Mouse (Mus musculus): Measurements from ENCODE around the gene Serinc2.

The Serinc2 gene

DNA sequence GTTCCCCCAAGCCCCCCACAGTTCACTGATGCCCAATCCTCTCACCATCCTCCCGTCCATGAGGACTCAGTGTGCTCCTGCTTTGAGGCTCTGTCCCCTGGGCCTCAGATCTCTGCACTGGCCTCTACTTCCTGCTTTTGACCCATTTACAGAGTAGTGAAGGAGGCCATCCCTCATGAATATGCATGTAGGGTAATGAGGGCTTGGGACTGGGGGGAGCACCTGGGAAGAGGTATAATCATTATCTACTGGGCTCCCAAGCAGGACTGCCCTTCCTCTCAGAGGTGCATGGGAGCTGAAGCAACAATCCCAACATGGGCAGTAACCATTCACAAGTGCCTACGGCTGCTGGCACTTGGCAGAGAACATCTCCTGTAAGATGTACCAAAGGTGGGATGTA is at the start of gene Serinc2:
TSS of gene Serinc2 (minus strand) at position 101 of the 400 bp plus-strand sequence.
- DNase-seq (ENCODE audit: low spot score): no peak

DNA sequence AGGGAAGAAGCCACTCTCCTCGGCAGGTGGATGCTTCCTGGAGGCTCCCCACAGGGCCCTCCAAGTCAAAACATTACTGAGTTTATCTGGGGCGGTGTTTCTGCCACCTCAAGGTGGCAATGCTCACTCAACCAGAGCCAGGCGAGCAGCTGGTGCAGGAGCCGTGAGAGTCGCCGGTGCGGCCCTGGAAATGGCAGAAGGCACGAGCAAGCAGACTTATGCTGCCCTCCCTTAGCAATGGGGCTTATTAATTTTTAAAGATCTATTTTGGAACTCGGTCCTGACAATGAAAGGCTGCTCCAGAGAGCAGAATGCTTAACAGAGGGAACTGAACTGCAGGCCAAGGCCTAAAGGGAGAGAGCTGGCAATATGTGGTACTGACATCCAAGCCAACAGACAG is 48.4 kb upstream of the Serinc2 start:
- DNase-seq (ENCODE audit: low spot score): no peak

DNA sequence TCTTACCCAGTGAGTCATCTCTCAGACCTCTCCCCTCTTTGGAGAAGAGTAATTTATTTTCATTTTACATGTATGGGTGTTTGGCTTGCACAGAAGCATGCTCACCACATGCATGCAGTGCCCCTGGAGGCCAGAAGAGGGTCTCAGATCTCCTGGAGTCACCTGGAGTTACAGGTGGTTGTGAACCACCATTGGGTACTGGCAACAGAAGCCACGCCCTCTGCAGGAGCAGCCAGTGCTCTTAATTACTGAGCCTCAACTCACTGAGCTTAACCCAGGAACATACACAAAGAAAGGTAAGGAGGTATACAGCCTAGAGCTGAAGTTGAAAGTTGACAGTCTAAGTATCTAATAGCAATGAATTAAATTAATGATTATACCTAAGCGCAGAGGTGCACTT is 46.4 kb upstream of the Serinc2 start:
- no peak for DNase-seq (ENCODE audit: low spot score)

DNA sequence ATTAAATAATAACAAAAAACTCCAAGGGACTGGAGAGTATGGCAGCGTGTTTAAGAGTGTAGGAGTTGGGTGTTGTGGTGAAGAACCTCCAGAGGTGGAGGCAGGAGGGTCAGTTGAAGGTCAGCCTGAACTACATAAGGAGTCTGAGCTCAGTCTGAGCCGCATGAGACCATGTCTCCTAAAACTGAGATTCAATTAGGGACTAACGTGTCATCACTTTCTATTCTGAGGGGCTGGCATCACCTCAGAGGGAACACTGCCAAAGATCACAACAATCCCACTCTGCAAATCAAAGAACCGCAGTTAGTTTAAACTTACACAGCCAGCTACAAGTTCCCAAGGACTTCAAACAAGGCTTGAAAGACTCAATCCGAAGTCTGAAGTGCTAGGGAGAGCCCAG is 44.6 kb upstream of the Serinc2 start:
- DNase-seq (ENCODE audit: low spot score): no peak

DNA sequence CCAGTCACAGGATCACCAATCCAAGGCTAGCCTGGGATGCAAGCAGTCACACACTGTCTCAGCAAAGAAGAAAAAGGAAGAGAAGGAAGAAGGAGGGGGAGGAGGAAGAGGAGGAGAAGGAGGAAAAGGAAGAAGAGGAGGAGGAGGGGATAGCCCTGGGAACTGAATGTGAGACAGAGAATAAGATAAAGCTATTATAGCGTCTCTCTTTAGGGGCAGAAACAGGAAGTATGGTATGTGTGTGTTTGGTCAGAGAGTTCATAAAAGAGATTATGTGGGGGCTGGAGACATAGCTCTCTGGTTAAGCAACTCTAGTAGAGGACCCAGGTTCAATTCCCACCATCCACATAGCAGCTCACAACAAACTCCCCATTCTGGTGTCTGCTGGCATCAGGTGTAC is 44.2 kb upstream of the Serinc2 start:
- no peak for DNase-seq (ENCODE audit: low spot score)

DNA sequence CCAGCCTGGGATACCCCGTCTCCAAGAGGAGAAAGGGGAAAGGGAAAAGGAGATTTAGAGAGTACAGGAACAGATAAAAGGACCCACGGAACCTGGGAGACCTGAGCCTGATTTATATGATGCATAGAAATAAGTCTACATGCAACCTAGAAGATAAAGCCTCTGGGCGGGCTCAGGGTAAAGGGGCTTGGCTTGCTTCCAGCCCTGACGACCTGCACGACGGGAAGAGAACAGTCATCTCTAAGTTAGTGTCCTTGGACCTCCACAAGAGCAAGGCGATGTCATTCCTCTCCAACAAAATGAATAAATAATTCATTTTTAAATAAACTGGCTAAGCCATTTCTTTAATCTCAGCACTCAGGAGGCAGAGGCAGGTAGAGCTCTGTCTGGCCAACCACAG is 43.6 kb upstream of the Serinc2 start:
- no peak for DNase-seq (ENCODE audit: low spot score)

DNA sequence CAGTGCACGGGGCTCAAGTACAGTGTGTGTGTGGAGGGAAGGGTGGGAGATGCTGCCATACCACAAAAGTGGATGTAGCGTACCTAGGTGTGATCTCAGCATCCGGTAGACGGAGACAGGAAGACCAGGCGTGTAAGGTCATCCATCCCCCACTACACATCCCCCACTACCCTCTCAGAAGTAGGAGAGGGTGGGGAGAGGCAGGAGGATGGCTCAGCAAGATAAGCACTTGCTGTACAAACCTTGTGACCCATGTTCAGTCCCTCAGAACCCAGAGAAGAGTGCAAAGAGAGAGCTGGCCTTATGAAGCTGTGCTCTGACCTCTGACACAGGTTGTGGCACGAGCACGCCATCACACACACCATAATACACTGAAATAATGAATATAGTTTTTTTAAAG is 42.6 kb upstream of the Serinc2 start:
- no peak for DNase-seq (ENCODE audit: low spot score)

DNA sequence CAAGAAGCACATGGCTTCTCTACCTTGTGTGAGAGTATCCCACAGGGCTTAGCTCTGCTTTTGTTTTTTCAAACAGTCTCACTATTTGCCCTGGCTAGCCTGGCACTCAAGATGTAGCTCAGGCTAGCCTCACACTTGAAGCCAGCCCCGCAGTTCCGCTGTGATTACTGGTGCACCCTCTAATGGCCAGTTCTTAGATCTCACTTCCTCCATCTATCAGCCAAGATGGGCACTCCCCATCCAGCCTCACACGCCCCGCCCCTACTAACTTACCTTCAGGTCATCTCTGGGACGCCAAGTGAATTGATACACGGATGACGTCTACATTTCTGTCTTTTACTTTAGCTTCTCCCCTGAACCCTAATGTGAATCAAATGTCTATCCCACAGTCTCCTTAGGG is 40.6 kb upstream of the Serinc2 start:
- DNase-seq (ENCODE audit: low spot score): no peak

DNA sequence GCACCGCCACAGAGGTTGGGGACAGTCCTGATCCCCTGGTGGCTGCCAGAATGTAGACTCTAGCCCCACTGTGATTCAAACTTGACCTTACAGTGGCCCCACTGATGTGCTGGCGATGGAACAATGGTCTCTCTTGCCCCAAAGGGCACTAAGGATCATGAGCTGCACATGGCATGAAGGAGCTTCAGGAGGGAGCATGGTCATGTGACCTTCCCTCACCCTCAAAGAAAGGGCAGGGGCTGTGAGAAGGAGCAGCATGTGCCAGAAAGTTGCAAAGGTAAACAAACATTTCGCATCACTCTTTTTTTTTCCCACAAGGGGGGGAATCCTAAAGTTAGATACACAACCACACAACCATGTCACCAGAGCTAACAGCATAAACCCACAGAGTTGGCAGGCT is 39.1 kb upstream of the Serinc2 start:
- DNase-seq (ENCODE audit: low spot score): no peak

DNA sequence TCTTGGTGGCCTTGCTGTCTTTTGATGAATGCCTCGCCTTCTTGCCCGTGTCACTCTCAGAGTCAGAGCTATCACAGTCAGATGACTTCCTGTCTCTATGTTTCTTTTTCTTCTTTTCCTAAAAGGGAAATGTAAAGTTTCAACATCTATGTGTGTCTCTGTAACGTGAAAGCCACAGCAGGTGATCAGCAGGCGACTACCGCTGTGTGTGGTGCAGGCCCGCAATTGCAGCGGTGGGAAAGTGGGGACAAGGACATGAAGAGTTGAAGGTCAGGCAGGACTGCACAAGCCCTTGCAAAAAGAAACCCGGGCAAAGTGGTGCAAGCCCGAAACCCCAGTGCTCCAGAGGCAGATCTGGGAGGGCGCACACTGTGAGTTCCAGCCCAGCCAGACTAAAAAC is 37.7 kb upstream of the Serinc2 start:
- DNase-seq (ENCODE audit: low spot score): no peak

DNA sequence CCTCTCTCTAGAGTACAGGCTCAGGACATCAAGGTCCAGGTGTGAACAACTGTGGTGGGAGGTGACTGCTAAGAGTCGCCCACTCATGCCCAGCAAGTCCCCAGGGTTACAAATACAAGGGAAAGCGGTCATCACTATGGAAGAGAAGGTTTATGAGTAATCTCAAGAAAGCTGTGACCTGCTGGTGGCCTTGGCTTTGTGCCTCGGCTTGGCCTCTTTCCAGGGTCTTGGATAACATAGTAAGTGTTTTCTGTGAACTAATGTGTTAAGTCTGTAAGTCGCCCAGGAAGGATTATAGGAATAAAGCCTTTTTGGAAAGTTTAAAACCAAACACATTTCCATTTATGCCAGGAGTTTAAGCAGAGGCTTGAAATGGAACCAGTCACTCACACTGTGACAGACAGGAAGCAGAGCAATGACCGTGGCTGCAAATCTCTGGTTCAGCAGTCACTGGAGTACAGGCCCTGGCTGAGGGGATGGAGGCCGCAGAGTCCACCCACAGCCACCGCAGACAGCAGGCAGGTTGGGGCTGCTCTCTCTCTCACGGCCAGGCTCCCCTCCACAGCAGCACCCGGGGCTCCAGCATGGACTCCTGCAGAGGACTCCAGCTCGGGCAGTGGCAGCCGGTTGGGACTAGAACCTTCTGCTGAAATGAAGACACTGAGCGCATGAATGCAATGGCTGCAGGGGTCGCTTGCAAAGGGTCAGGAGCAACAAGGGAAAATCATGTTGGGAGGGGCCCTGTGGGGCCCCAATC is 36.9 kb upstream of the Serinc2 start:
- DNase-seq (ENCODE audit: low spot score): no peak

DNA sequence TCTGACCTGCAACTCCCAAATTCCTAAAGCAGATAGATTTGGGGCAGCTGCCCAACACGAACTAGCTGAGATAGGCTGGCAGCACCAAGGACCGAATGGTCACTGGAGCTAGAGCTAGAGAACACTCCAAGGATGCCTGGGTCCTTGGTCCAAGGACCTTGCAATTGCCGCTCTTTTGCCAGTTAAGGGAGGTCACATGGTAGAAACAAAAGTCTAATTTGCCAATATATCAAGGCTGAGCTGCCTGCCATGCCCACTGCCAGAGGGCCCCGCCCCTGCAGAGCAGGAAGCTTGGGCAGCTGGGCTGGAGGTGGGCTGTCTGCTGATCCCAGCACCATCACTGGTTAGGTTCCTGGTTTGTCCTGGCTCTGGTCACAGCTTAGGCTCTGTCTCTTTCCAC is 34.5 kb upstream of the Serinc2 start:
- no peak for DNase-seq (ENCODE audit: low spot score)

DNA sequence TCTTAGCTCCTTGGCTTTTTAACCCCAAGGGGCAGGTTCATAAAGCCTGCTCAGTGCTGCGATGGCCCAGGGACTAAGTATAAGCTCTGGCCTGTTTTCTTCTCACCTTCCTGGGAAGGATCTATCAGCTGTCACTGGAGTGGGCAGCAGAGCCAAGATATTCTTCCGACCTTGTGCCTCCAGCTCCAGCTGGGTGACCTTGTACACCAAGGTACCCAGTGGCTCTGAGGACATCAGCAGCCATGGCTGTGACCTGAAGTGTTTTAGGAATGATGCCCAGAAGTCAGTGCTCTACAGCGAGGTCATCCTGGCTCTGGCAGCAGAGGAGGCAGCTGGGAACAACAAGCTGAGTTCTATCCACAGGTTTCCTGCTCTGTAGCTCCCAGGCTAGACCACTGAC is 33.5 kb upstream of the Serinc2 start:
- no peak for DNase-seq (ENCODE audit: low spot score)

DNA sequence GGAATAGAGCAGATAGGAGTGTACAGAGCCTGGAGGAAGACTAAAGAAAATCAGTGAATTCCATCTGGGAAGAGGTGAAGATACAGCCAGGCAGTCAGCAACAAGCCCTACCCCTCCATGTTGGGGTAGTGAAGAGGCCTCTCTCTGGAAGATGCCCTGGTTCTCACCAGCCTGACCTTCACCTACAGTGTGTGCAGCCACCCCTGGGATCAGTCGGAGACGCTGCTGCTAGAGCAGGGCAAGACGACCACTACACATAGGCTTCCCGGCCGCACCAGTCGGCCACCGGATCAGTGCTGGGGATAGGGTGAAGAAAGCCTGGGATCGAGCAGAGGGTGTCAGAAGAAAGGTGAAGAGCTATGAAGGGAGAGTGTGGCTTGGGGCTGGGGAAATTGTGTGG is 30.2 kb upstream of the Serinc2 start:
- DNase-seq (ENCODE audit: low spot score): no peak

DNA sequence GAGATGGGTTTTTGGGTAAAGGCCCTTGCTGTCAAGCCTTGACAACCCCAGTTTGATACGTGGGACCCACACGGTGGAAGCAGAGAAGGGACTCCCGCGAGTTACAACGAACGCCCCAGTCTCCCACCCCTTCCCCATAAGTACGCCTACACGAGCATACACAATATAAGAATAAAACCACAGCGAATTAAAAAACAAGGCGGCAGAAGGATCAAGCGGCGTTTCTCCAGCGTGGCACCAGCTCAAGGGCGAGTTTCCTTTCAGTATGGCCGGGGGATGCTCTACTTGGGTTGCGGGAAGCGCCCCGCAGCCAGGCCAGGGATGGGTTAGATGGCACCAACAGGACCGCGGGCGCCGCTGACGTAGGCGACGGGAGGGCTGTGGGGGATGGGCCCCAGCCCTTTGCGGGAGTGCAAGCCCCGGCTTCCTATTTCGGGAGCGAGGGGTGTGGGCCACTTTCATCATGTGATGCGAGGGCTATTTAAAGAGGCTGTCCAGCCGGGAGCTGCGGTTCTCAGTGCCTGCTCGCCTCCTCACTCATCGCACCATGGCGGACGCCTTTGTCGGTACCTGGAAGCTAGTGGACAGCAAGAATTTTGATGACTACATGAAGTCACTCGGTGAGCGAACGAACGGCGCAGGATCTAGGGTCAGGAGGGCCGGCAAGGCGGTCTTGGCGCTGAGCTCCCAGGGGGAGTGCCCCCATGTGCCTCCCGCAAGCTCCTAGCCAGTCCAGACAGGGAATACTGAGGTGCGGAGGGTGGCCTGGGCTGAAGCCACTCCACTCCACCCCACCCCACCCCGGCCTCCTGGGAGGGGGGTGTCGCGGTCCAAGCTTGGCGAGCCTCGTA is 29.5 kb upstream of the Serinc2 start, which contains the start of the genes Fabp3 and Gm10570:
TSS of gene Fabp3 (plus strand) at position 365 of the 851 bp plus-strand sequence.
TSS of gene Gm10570 (minus strand) at position 444 of the 851 bp plus-strand sequence.
- no peak for DNase-seq (ENCODE audit: low spot score)

DNA sequence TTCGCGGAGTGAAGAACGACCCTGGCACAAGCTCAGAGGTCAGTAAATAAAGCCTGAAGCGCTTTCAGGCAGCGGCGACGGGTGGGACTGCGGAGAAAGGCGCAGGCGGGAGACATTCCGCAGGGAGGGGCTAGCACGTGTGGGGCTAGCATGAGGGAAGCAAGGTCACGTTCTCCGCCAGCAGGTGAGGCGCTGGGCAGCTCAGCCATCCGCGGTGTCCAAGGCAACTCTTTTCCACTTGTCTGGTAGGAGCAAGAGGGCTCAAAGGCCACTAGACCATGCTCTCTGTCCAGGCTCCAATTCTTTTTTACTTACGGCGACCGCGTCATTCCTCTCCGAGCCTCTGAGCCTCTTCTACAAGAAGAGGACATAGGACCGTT is 28.8 kb upstream of the Serinc2 start:
- no peak for DNase-seq (ENCODE audit: low spot score)

DNA sequence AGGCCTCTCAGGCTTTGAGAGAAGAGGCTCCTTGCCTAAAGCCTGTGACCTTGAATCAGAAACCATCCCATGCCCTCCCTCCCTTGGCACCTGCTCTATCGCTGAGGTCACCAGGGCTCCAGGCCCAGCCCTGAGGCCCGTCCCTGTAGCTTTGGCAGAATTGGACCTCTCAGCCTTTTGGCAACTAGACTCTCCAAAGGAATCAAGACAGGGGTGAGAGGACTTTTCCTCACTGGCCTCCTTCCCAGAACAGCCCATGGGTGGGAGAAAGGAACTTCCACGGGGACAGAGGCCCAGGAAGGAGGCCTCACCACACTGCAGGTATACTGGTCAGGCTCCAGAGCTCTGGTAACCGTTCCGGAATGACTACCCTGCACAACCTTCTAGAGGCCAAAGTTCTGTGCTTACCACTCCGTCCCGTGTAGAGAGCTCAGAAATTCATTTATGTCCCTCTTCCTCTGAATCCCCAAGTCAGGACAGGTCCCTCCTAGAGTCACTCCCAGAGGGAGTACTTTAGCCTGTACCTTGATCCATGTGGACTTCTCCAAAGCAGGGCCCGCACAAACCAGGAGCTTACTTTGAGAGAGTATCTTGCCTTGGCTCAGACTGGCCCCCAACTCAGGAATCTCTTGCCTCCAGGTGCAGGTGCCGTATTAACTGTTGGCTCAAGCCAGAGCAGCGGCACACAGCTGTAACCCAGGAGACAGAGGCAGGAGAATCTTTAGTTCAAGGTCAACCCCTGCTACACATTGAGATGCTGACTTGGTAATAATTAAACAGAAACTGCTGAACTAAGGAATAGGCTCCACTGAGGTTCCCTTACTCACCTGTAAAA is 28.0 kb upstream of the Serinc2 start:
- DNase-seq (ENCODE audit: low spot score): no peak

DNA sequence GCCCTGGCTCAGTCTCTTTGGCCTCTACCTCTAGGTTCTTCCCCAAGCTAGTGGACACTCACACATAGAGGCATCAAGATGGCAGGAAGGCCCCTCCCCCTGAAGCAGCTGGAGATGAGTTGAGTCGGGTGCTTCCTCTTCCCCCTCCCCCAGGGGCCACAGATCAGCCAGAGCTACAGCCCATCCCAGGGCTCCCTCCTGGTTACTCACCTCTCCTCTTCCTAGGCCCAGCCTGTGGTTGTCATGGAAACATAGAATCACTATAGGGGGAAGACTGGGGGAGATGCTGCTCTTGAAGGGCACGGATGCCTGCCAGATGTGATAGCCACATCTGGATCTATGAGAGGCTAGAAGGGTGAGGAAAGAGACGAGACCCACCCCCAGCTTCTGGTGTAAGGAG is 25.7 kb upstream of the Serinc2 start:
- DNase-seq (ENCODE audit: low spot score): no peak

DNA sequence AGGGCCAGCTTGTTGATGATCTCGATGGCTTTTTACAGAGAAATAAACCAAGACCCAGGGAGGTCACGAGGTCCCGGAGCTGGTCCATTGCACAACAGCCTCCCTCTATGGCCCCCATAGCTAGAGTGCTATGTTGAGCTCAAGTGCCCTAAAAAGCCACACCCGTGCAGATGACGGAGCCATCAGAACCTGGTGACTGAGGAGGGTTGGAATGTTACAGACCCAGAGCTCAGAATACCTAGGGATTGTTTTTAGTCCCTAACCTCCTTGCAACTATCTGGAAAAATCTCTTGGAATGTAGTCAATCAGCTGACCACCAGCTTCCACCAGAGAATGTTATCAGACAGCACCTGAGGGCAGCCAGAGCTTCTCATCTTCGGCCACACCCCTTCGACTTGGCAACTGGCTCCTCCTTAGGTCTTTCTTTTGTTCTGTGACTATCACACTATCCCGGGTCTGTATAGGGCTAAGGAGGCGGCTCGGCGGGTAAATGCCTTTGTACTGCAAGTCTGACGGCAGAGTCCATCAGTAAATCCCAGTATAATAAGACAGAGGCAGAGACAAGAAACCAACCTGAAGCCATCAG is 23.4 kb upstream of the Serinc2 start:
- DNase-seq (ENCODE audit: low spot score): no peak

DNA sequence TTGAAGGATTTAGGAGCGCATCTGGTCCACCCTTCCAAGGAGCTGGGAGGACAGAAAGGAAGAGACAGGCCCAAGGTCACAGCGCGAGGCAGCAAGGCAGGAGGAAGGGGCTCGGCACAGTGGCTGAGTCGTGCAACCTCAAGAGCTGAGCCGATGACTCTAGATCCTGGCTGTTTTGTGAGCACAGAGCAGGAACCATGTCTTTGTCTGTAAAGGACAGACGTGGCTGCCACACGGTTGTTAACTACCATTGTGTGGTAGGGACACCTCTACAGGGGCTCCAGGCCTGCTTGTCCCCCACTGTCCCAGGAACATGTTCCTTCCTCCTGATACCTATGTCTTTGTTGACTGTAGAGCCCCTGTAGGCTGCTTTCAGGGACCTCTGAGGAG is 20.6 kb upstream of the Serinc2 start:
- no peak for DNase-seq (ENCODE audit: low spot score)

DNA sequence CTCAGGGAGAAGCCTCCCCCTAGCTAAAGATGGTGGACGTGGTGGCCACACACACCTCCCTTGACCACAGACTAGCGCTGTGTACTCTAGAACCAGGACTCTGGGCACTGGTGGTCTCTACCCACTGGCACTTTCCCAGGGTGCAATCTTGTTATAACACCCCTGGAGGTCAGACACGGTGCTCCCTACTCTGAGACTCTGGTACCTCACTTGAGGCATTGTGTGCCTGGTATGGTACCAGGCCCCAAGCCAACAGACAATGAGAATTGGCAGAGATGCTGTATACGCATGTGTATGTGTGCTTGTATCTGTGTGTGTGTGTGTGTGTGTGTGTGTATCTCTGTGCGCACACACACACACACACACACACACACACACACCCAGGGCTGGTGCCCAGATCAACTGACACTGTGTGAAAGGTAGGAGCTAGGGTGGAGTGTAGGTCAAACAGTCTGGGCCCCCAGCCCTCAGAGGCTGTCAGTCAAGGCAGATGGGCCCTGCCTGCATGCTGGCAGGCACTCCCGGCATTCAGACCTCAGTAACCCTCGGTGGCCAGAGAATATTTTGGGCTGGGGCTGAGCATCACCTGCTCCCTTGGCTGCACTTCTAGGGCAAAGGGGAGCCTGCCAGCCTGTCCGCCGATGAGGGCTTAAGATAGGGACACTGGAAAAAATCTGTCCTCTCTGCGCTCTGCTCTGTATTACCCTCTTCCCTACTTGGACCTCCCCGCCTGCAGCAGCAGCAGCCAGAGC is 20.0 kb upstream of the Serinc2 start:
- DNase-seq (ENCODE audit: low spot score): no peak

Data from layer of hippocampus, adult 9-10 months (tissue).